Mouse (Mus musculus): ENCODE measurements at regions not wholly inside any gene's neighbourhood (a gene's known extent, or its start where the extent isn't known, plus 50 kb on each side); places are given as distances from the start of the nearest gene placed in this dataset.
"Not testable (repeated sequence)": the region's sequence is repeated elsewhere in the genome, so short reads cannot be mapped to it uniquely, and the experiment has no call there.

GRCm38 (mm10) chr1:137218096-137218495 is 257.8 kb upstream of the Nr5a2 start:
- H3K9me3 ChIP-seq (replicated peaks), result no peaks in the 10 kb centered on the region; the same call in 1 of the 2 replicates
- WGBS, result 75% methylated on average over 4 of the region's 4 CpGs
- DNase-seq (ENCODE audit: low spot score), result no peak
- no peak overlapping the region for H3K4me3 ChIP-seq
- peaks cover 21% of the 10 kb centered on the region for H3K4me1 ChIP-seq
- no peak overlapping the region for H3K27ac ChIP-seq (replicated peaks)
- H3K36me3 ChIP-seq, result no peaks in the 10 kb centered on the region
- H3K27me3 ChIP-seq (ENCODE audit: low read depth, poor library complexity, severe bottlenecking), result peaks cover 6% of the 10 kb centered on the region

- DNase-seq (ENCODE audit: low spot score), result no peak
Measured at GRCm38 (mm10) chr1:137217206-137217605, 257.0 kb upstream of the Nr5a2 start.

GRCm38 (mm10) chr1:137214328-137214727 is 254.1 kb upstream of the Nr5a2 start:
- H3K9me3 ChIP-seq (replicated peaks); H3K27ac ChIP-seq (replicated peaks); H3K4me3 ChIP-seq; H3K4me1 ChIP-seq; H3K36me3 ChIP-seq; H3K27me3 ChIP-seq (ENCODE audit: low read depth, poor library complexity, severe bottlenecking); DNase-seq (ENCODE audit: low spot score): not testable (repeated sequence)
- 88% methylated on average over 1 of the region's 1 CpGs for WGBS

More at GRCm38 (mm10) chr1:137217206-137217605, 257.0 kb upstream of the Nr5a2 start:
- 96% methylated on average over 5 of the region's 5 CpGs for WGBS
- H3K36me3 ChIP-seq, result no peaks in the 10 kb centered on the region
- H3K4me1 ChIP-seq, result peaks cover 21% of the 10 kb centered on the region
- no peaks in the 10 kb centered on the region for H3K27me3 ChIP-seq (ENCODE audit: low read depth, poor library complexity, severe bottlenecking)
- H3K9me3 ChIP-seq (replicated peaks), result no peaks in the 10 kb centered on the region; the same call in 1 of the 2 replicates
- no peak overlapping the region for H3K4me3 ChIP-seq
- H3K27ac ChIP-seq (replicated peaks), result no peak overlapping the region

- no peaks in the 10 kb centered on the region; the same call in 1 of the 2 replicates for H3K9me3 ChIP-seq (replicated peaks)
- H3K4me3 ChIP-seq, result no peak overlapping the region
- no peaks in the 10 kb centered on the region for H3K4me1 ChIP-seq
- no peak for DNase-seq (ENCODE audit: low spot score)
- WGBS, result 83% methylated on average over 5 of the region's 5 CpGs
- no peak overlapping the region for H3K27ac ChIP-seq (replicated peaks)
- H3K36me3 ChIP-seq, result no peaks in the 10 kb centered on the region
- no peaks in the 10 kb centered on the region for H3K27me3 ChIP-seq (ENCODE audit: low read depth, poor library complexity, severe bottlenecking)
Measured at GRCm38 (mm10) chr1:137213717-137214116, 253.5 kb upstream of the Nr5a2 start.

GRCm38 (mm10) chr1:137212856-137213255 is 252.6 kb upstream of the Nr5a2 start:
- no peaks in the 10 kb centered on the region for H3K9me3 ChIP-seq (replicated peaks)
- no peaks in the 10 kb centered on the region for H3K27me3 ChIP-seq (ENCODE audit: low read depth, poor library complexity, severe bottlenecking)
- no peaks in the 10 kb centered on the region for H3K4me1 ChIP-seq
- no peaks in the 10 kb centered on the region for H3K36me3 ChIP-seq
- WGBS, result 84% methylated on average over 3 of the region's 3 CpGs
- H3K4me3 ChIP-seq, result no peak overlapping the region
- no peak overlapping the region for H3K27ac ChIP-seq (replicated peaks)
- no peak for DNase-seq (ENCODE audit: low spot score)

GRCm38 (mm10) chr1:137204371-137204770 is 244.1 kb upstream of the Nr5a2 start:
- 90% methylated on average over 7 of the region's 7 CpGs for WGBS
- no peak overlapping the region for H3K27ac ChIP-seq (replicated peaks)
- no peak overlapping the region for H3K4me3 ChIP-seq
- H3K9me3 ChIP-seq (replicated peaks), result no peaks in the 10 kb centered on the region
- peaks cover 7% of the 10 kb centered on the region; the same call in 1 of the 2 replicates for H3K4me1 ChIP-seq
- no peak for DNase-seq (ENCODE audit: low spot score)
- no peaks in the 10 kb centered on the region for H3K36me3 ChIP-seq
- no peaks in the 10 kb centered on the region for H3K27me3 ChIP-seq (ENCODE audit: low read depth, poor library complexity, severe bottlenecking)

- 89% methylated on average over 8 of the region's 8 CpGs for WGBS
Measured at GRCm38 (mm10) chr1:137203512-137203911, 243.3 kb upstream of the Nr5a2 start.

GRCm38 (mm10) chr1:137200931-137201330 is 240.7 kb upstream of the Nr5a2 start:
- Histone ChIP-seq H3K27me3 (ENCODE audit: low read depth, poor library complexity, severe bottlenecking) (no peaks in the 10 kb centered on the region), H3K4me1 (peaks cover 7% of the 10 kb centered on the region; the same call in 1 of the 2 replicates), H3K4me3 (no peak overlapping the region), H3K9me3 (replicated peaks) (no peaks in the 10 kb centered on the region), H3K27ac (replicated peaks) (no peak overlapping the region), H3K36me3 (no peaks in the 10 kb centered on the region)
- DNase-seq (ENCODE audit: low spot score), result no peak
- WGBS, result 75% methylated on average over 11 of the region's 11 CpGs

More at GRCm38 (mm10) chr1:137203512-137203911, 243.3 kb upstream of the Nr5a2 start:
- DNase-seq (ENCODE audit: low spot score), result no peak
- no peaks in the 10 kb centered on the region for H3K9me3 ChIP-seq (replicated peaks)
- H3K4me3 ChIP-seq, result no peak overlapping the region
- H3K4me1 ChIP-seq, result peaks cover 7% of the 10 kb centered on the region; the same call in 1 of the 2 replicates
- H3K27ac ChIP-seq (replicated peaks), result no peak overlapping the region
- no peaks in the 10 kb centered on the region for H3K27me3 ChIP-seq (ENCODE audit: low read depth, poor library complexity, severe bottlenecking)
- H3K36me3 ChIP-seq, result no peaks in the 10 kb centered on the region

- DNase-seq (ENCODE audit: low spot score), result no peak
- H3K27me3 ChIP-seq (ENCODE audit: low read depth, poor library complexity, severe bottlenecking), result no peaks in the 10 kb centered on the region
- no peaks in the 10 kb centered on the region for H3K9me3 ChIP-seq (replicated peaks)
- peaks cover 4% of the 10 kb centered on the region; the same call in 1 of the 2 replicates for H3K4me1 ChIP-seq
- H3K4me3 ChIP-seq, result no peak overlapping the region
- no peak overlapping the region for H3K27ac ChIP-seq (replicated peaks)
- no peaks in the 10 kb centered on the region for H3K36me3 ChIP-seq
Measured at GRCm38 (mm10) chr1:137195962-137196361, 235.7 kb upstream of the Nr5a2 start.

GRCm38 (mm10) chr1:137195065-137195620 is 234.9 kb upstream of the Nr5a2 start:
- no peaks in the 10 kb centered on the region for H3K4me1 ChIP-seq
- no peaks in the 10 kb centered on the region for H3K36me3 ChIP-seq
- H3K27ac ChIP-seq (replicated peaks), result no peak overlapping the region
- no peaks in the 10 kb centered on the region for H3K9me3 ChIP-seq (replicated peaks)
- H3K4me3 ChIP-seq, result no peak overlapping the region
- 88% methylated on average over 3 of the region's 3 CpGs for WGBS
- no peaks in the 10 kb centered on the region for H3K27me3 ChIP-seq (ENCODE audit: low read depth, poor library complexity, severe bottlenecking)
- no peak for DNase-seq (ENCODE audit: low spot score)

GRCm38 (mm10) chr1:137178231-137178630 is 218.0 kb upstream of the Nr5a2 start:
- no peaks in the 10 kb centered on the region for H3K27me3 ChIP-seq (ENCODE audit: low read depth, poor library complexity, severe bottlenecking)
- H3K36me3 ChIP-seq, result no peaks in the 10 kb centered on the region
- DNase-seq (ENCODE audit: low spot score), result no peak
- H3K4me3 ChIP-seq, result no peak overlapping the region
- WGBS, result 94% methylated on average over 4 of the region's 4 CpGs
- no peaks in the 10 kb centered on the region for H3K9me3 ChIP-seq (replicated peaks)
- H3K27ac ChIP-seq (replicated peaks), result no peak overlapping the region
- H3K4me1 ChIP-seq, result 0 out of 2 replicates have a peak, but pooled peaks cover 5% of the 10 kb centered on the region

GRCm38 (mm10) chr1:137176696-137177095 is 216.4 kb upstream of the Nr5a2 start:
- Histone ChIP-seq H3K27ac (replicated peaks) (no peak overlapping the region), H3K4me1 (0 out of 2 replicates have a peak, but pooled peaks cover 5% of the 10 kb centered on the region)
- WGBS, result 90% methylated on average over 15 of the region's 15 CpGs

GRCm38 (mm10) chr1:137174081-137174480 is 213.8 kb upstream of the Nr5a2 start:
- Histone ChIP-seq H3K27me3 (ENCODE audit: low read depth, poor library complexity, severe bottlenecking) (no peaks in the 10 kb centered on the region), H3K27ac (replicated peaks) (no peak overlapping the region), H3K9me3 (replicated peaks) (no peaks in the 10 kb centered on the region), H3K36me3 (no peaks in the 10 kb centered on the region), H3K4me1 (0 out of 2 replicates have a peak, but pooled peaks cover 5% of the 10 kb centered on the region), H3K4me3 (no peak overlapping the region)
- 52% methylated on average over 5 of the region's 5 CpGs for WGBS
- no peak for DNase-seq (ENCODE audit: low spot score)

More at GRCm38 (mm10) chr1:137176696-137177095, 216.4 kb upstream of the Nr5a2 start:
- Histone ChIP-seq H3K4me3 (no peak overlapping the region), H3K36me3 (no peaks in the 10 kb centered on the region), H3K9me3 (replicated peaks) (no peaks in the 10 kb centered on the region), H3K27me3 (ENCODE audit: low read depth, poor library complexity, severe bottlenecking) (no peaks in the 10 kb centered on the region)
- DNase-seq (ENCODE audit: low spot score), result no peak

All from midbrain, embryonic 10.5 days (tissue).